Mouse (Mus musculus) neural tube, embryonic 14.5 days (tissue): ENCODE measurements at regions not wholly inside any gene's neighbourhood (a gene's known extent, or its start where the extent isn't known, plus 50 kb on each side); places are given as distances from the start of the nearest gene placed in this dataset.
A peak's percentile ranks its signal among the peaks of the same experiment; 100 is the strongest.

Experiments
- ATAC-seq: fragments of 200-750 bp; cut with Nextera tagmentation; 2 replicates; pipeline ENCODE4 v1.8.0; 2017; ENCODE audit warnings: low read depth, mild to moderate bottlenecking, moderate TSS enrichment, moderate library complexity
- H3K27ac ChIP-seq: fragments of 300-500 bp; sonication (generic); 2 replicates; pipeline ENCODE4 v1.5.1; 2014; ENCODE audit warnings: low read depth, mild to moderate bottlenecking, control low read depth, low read length, moderate library complexity, mixed read lengths
- H3K27me3 ChIP-seq: fragments of 300-500 bp; sonication (generic); 2 replicates; pipeline ENCODE4 v1.6.1; 2014; ENCODE audit warnings: low read length; ENCODE audit not compliant: control insufficient read depth, insufficient read depth
- H3K36me3 ChIP-seq: fragments of 300-500 bp; sonication (generic); 2 replicates; pipeline ENCODE4 v1.6.1; 2014; ENCODE audit warnings: low read length, mixed read lengths; ENCODE audit not compliant: control insufficient read depth, insufficient read depth
- H3K4me1 ChIP-seq: fragments of 300-500 bp; sonication (generic); 2 replicates; pipeline ENCODE4 v1.6.1; 2014; ENCODE audit warnings: low read length; ENCODE audit not compliant: control insufficient read depth, insufficient read depth
- H3K4me2 ChIP-seq: fragments of 300-500 bp; sonication (generic); 2 replicates; pipeline ENCODE4 v1.6.1; 2014; ENCODE audit warnings: mild to moderate bottlenecking, low read depth, low read length, control low read depth
- H3K4me3 ChIP-seq: fragments of 300-500 bp; sonication (generic); 2 replicates; pipeline ENCODE4 v1.5.1; 2014; ENCODE audit warnings: low read depth, low read length, control low read depth, mixed read lengths
- H3K9ac ChIP-seq: fragments of 300-500 bp; sonication (generic); replicated peaks from 2 replicates; pipeline ENCODE4 v1.6.1; 2014; ENCODE audit warnings: low read depth, mild to moderate bottlenecking, control low read depth, low read length, mixed read lengths
- H3K9me3 ChIP-seq: fragments of 300-500 bp; sonication (generic); 2 replicates; pipeline ENCODE4 v1.6.1; 2016; ENCODE audit warnings: low read length; ENCODE audit not compliant: control insufficient read depth
- WGBS: fragments of 180-500 bp; shearing (Covaris S2); extraction: QIAGEN DNeasy Blood & Tissue Kit; methylation state at CpG from one replicate; pipeline ENCODE4 v1.1.7; 2014; 5-methylcytosine and 5-hydroxymethylcytosine counted together

DNA sequence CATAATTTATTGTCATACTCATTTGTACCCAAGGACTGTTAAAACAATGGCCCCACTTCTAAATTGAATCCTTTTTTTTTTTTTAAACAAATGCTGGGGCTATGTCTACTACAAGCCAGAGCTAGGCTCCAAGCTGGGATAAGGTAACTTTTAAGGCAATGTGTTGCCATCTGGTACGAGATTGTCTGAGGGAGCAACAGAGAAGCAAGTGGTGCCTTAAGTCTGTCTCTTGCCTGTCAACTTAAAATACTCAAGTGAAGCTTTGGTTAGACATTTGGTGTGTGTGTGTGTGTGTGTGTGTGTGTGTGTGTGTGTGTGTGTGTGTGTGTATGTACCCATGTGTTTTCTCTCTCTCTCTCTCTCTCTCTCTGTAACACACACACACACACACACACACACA, 397.5 kb upstream of the Igfbp7 start:
- Histone ChIP-seq H3K36me3 (no peaks in the 10 kb centered on the region), H3K4me2 (no peak overlapping the region), H3K27me3 (no peaks in the 10 kb centered on the region), H3K4me1 (peaks cover 11% of the 10 kb centered on the region; the same call in 1 of the 2 replicates), H3K9ac (no peak overlapping the region), H3K9me3 (no peaks in the 10 kb centered on the region), H3K4me3 (no peak overlapping the region), H3K27ac (no peak overlapping the region)
- no peak for ATAC-seq
- WGBS: 71% methylated on average over 1 of the region's 1 CpGs

DNA sequence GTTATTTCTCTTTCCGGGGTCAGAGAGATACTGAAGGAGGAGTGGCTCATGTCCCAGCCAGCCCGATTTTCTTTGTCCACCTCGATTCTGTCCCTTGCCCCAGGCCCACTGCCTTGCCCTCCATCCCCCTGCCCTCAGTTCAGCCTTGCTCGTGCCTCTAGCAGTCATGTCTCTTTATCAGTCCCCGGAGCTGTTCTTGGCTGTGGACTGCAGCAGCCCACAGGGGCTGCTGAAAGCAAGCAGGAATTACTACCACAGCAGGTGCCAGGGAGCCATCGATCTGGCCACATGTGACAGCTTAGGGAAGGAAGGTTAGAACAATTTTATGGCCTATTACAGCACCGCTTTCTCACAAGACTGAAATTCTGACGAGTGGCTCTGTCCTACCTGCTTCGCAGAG, 396.3 kb upstream of the Igfbp7 start:
- no peaks in the 10 kb centered on the region for H3K27me3 ChIP-seq
- peak overlapping the region; percentile 52; the same call in 1 of the 2 replicates for H3K27ac ChIP-seq
- WGBS: 17% methylated on average over 9 of the region's 9 CpGs
- H3K9ac ChIP-seq: no peak overlapping the region; the same call in 1 of the 2 replicates
- H3K4me2 ChIP-seq: peak overlapping the region; percentile 16; the same call in 1 of the 2 replicates
- H3K9me3 ChIP-seq: no peaks in the 10 kb centered on the region
- H3K4me1 ChIP-seq: peaks cover 11% of the 10 kb centered on the region; the same call in 1 of the 2 replicates
- H3K36me3 ChIP-seq: no peaks in the 10 kb centered on the region
- no peak overlapping the region for H3K4me3 ChIP-seq
- ATAC-seq: peak; percentile 61

- Histone ChIP-seq H3K27ac (peak overlapping the region; percentile 52; the same call in 1 of the 2 replicates), H3K9me3 (no peaks in the 10 kb centered on the region), H3K36me3 (no peaks in the 10 kb centered on the region), H3K4me2 (peak overlapping the region; percentile 16; the same call in 1 of the 2 replicates), H3K4me1 (peaks cover 11% of the 10 kb centered on the region; the same call in 1 of the 2 replicates), H3K9ac (no peak overlapping the region), H3K27me3 (no peaks in the 10 kb centered on the region), H3K4me3 (no peak overlapping the region)
- ATAC-seq: no peak
- 44% methylated on average over 6 of the region's 6 CpGs for WGBS
These were observed 395.7 kb upstream of the Igfbp7 start for GRCm38 (mm10) chr5:77803562-77803961.

DNA sequence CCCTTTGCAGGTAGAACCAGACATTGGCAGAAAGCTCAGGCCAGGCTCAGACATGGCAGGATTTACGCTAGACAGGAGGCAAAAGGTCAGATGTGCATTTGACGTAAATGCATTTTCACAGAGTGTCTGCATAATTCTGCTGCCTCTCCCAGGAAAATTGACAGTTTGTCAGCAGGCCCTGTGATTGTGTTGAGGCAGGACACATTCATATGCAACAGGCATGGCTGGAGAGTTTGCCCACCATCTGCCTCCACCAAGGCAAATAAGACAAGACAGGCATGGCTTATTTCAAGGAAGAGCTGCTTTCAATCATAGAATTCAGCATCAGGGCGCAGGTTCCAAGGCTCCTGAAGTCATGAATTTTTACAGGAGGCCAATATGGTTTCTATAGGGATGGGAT, 389.1 kb upstream of the Igfbp7 start:
- H3K9me3 ChIP-seq: no peaks in the 10 kb centered on the region
- H3K27me3 ChIP-seq: no peaks in the 10 kb centered on the region
- no peaks in the 10 kb centered on the region for H3K36me3 ChIP-seq
- no peak for ATAC-seq
- no peak overlapping the region for H3K4me2 ChIP-seq
- H3K4me1 ChIP-seq: no peaks in the 10 kb centered on the region
- WGBS: 75% methylated on average over 3 of the region's 3 CpGs
- no peak overlapping the region for H3K4me3 ChIP-seq
- H3K27ac ChIP-seq: no peak overlapping the region
- H3K9ac ChIP-seq: no peak overlapping the region

DNA sequence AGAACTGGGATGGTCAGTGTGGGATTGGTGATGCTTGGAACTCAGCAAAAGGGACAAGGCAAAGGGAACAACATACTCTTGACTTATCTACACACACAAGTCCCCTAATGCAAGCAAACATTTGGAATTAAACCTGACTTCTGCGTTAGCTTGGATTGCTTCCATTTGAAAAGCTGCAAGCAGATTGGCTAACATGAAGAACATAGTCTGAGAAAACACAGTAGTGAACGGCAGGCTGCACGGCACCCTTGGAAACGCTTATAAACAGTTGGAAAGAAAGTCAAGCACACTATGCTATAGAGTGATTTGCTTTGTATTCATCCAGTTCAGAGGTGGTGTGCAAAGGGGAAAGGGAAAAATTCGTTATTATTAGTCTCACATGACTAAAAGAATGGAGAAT, 387.9 kb upstream of the Igfbp7 start:
- WGBS: 90% methylated on average over 5 of the region's 5 CpGs
- Histone ChIP-seq H3K4me2 (no peak overlapping the region), H3K9me3 (no peaks in the 10 kb centered on the region), H3K4me3 (no peak overlapping the region), H3K27me3 (no peaks in the 10 kb centered on the region), H3K27ac (no peak overlapping the region), H3K36me3 (no peaks in the 10 kb centered on the region), H3K4me1 (no peaks in the 10 kb centered on the region), H3K9ac (no peak overlapping the region)
- no peak for ATAC-seq

GRCm38 (mm10) chr5:77783953-77784352, 376.1 kb upstream of the Igfbp7 start:
- Histone ChIP-seq H3K27ac (no peak overlapping the region), H3K9me3 (no peaks in the 10 kb centered on the region), H3K4me3 (no peak overlapping the region), H3K4me1 (no peaks in the 10 kb centered on the region), H3K9ac (no peak overlapping the region), H3K27me3 (no peaks in the 10 kb centered on the region), H3K36me3 (no peaks in the 10 kb centered on the region), H3K4me2 (no peak overlapping the region)
- WGBS: 64% methylated on average over 2 of the region's 2 CpGs
- ATAC-seq: no peak; the same call in 1 of the 2 replicates

DNA sequence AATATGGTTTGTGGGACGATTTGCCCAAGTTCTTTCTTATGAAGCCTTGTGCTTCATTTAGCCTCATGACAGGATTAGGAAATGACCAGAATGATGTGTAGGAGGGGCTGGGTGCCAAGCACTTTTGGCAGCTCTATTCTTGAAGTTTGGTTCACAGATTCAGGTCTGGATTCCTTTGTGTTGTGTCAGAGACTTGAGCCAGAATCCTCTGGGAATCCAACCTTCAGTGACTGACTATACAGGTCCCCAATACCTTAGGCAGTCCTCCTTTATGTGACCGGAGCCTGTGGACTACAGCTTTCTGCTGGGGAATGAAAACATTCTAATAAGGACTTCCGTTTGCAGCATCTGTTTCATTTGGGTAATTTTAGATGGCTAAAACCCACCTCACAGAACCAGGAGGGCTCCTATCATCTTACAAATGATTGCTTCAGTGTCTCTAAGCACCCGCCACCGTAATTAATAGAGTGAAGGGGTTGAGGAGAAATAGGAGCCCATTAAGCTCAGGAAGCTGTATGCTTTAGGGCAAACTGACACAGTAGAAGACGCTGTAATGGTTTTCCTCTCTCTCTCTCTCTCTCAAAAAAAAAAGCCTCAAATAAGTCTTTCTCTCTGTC, 354.7 kb upstream of the Igfbp7 start:
- Histone ChIP-seq H3K4me3 (no peak overlapping the region), H3K36me3 (no peaks in the 10 kb centered on the region), H3K27me3 (no peaks in the 10 kb centered on the region), H3K9me3 (no peaks in the 10 kb centered on the region), H3K9ac (no peak overlapping the region), H3K4me2 (no peak overlapping the region), H3K27ac (no peak overlapping the region; the same call in 1 of the 2 replicates), H3K4me1 (no peaks in the 10 kb centered on the region)
- ATAC-seq: no peak; the same call in 1 of the 2 replicates
- 65% methylated on average over 6 of the region's 6 CpGs for WGBS

GRCm38 (mm10) chr5:77762013-77762412, 354.2 kb upstream of the Igfbp7 start:
- 81% methylated on average over 6 of the region's 6 CpGs for WGBS
- no peak for ATAC-seq

DNA sequence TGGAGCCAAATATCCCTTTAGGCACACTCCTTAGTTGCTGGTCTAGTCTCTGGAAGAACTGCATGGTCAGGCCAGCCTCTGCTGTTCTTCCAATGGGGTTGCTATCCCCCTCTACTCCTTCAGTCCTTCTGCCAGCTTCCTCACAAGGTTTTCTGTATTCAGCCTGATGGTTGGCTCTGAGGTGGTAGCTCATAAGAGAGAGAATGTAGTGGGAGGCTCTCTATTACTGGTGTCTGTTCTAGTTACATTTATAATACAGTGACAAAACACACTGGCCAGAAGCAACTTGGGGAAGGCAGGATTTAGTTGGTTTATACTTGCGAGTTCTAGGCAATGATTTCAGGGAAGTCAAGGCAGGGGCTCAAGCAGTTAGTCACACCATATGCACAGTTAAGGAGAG, 341.1 kb upstream of the Igfbp7 start:
- Histone ChIP-seq H3K27ac (no peak overlapping the region), H3K27me3 (no peaks in the 10 kb centered on the region), H3K4me1 (no peaks in the 10 kb centered on the region), H3K9me3 (no peaks in the 10 kb centered on the region), H3K36me3 (no peaks in the 10 kb centered on the region), H3K9ac (no peak overlapping the region), H3K4me2 (no peak overlapping the region), H3K4me3 (no peak overlapping the region)
- WGBS: 91% methylated on average over 1 of the region's 1 CpGs
- no peak for ATAC-seq

More at GRCm38 (mm10) chr5:77762013-77762412, 354.2 kb upstream of the Igfbp7 start:
- H3K36me3 ChIP-seq: no peaks in the 10 kb centered on the region
- no peak overlapping the region for H3K4me2 ChIP-seq
- H3K27me3 ChIP-seq: no peaks in the 10 kb centered on the region
- no peak overlapping the region for H3K9ac ChIP-seq
- no peak overlapping the region for H3K4me3 ChIP-seq
- H3K27ac ChIP-seq: no peak overlapping the region
- no peaks in the 10 kb centered on the region for H3K4me1 ChIP-seq
- no peaks in the 10 kb centered on the region for H3K9me3 ChIP-seq
